8 mouse cellular contexts compared by ENCODE assay signal in genomic region chr16:33950830-33951229, GRCm38 (mm10). TPM values are rescaled to one million over a fixed set of nuclear protein-coding genes. Genes with fewer than 3 reads are reported as not detected.
A peak's percentile ranks its signal among the peaks of the same experiment; 100 is the strongest.
DNase-seq lines count a peak whose midpoint lies in the region; ATAC-seq and TF ChIP-seq lines count a peak whose summit lies in the region.

No protein-coding gene starts in this region.

- H3K27me3 ChIP-seq in heart, adult 2 months (ENCODE audit: control insufficient read depth, insufficient read depth, low read length) = no peaks in the 10 kb centered on the region
- no peaks in the 10 kb centered on the region for H3K27me3 ChIP-seq in limb, embryonic 12.5 days
- no peaks in the 10 kb centered on the region for H3K27me3 ChIP-seq in midbrain, embryonic 15.5 days (replicated peaks)

- no peak overlapping the region for H3K4me2 ChIP-seq in limb, embryonic 12.5 days
- no peak overlapping the region for H3K4me2 ChIP-seq in midbrain, embryonic 15.5 days

- no peak overlapping the region for H3K9ac ChIP-seq in heart, adult 2 months (ENCODE audit: low read depth, low read length)
- no peak overlapping the region for H3K9ac ChIP-seq in limb, embryonic 12.5 days (replicated peaks)
- H3K9ac ChIP-seq in midbrain, embryonic 15.5 days = no peak overlapping the region

- H3K4me1 ChIP-seq in heart, adult 2 months (ENCODE audit: control insufficient read depth, insufficient read depth, low read length) = peaks cover 1% of the 10 kb centered on the region
- H3K4me1 ChIP-seq in limb, embryonic 12.5 days (replicated peaks) = peaks cover 8% of the 10 kb centered on the region
- no peaks in the 10 kb centered on the region for H3K4me1 ChIP-seq in midbrain, embryonic 15.5 days

- intact Hi-C loops in heart, adult 2 months (cut with DNase I) = loop anchor here (1.0 to 5.0 kb wide), 3 partner anchors 28 to 131 kb away; no protein-coding TSS in a partner anchor

- no peak overlapping the region for H3K27ac ChIP-seq in heart, adult 2 months
- no peak overlapping the region for H3K27ac ChIP-seq in limb, embryonic 12.5 days
- H3K27ac ChIP-seq in midbrain, embryonic 15.5 days = no peak overlapping the region

- peak; percentile 97 for DNase-seq in 3T3-L1 (ENCODE audit: low read depth, low spot score)
- DNase-seq in adrenal gland, postnatal 10 days = peak; percentile 93
- DNase-seq in embryo, embryonic 9.5 days (ENCODE audit: extremely low spot score) = peak; percentile 84
- DNase-seq in heart, adult 2 months = peak; percentile 85 to 86
- peak; percentile 96 for DNase-seq in kidney, adult 9 months
- peak; percentile 53 to 77 for DNase-seq in spleen, adult 18-20 months

- H3K79me2 ChIP-seq in heart, adult 2 months (replicated peaks; ENCODE audit: control insufficient read depth, insufficient read depth, low read length) = no peaks in the 10 kb centered on the region; the same call in 1 of the 2 replicates

- no peak for TF ChIP-seq POLR2A in heart, adult 2 months (IDR thresholded peaks at IDR 0.05; ENCODE audit: insufficient read depth, low read depth, low read length)

- ATAC-seq in limb, embryonic 12.5 days (ENCODE audit: insufficient number of reproducible peaks, insufficient read depth, low FRiP score, low TSS enrichment, low read depth) = peak; percentile 49; the same call in 1 of the 2 replicates
- peak; percentile 66 for ATAC-seq in midbrain, embryonic 15.5 days (replicated peaks)

- H3K9me3 ChIP-seq in limb, embryonic 12.5 days = no peaks in the 10 kb centered on the region
- H3K9me3 ChIP-seq in midbrain, embryonic 15.5 days = no peaks in the 10 kb centered on the region

- H3K4me3 ChIP-seq in heart, adult 2 months = no peak overlapping the region
- no peak overlapping the region for H3K4me3 ChIP-seq in limb, embryonic 12.5 days (replicated peaks)
- no peak overlapping the region for H3K4me3 ChIP-seq in midbrain, embryonic 15.5 days

- peak; percentile 96 for TF ChIP-seq CTCF in heart, adult 2 months (IDR thresholded peaks at IDR 0.05)

- TF ChIP-seq EP300 in heart, adult 2 months (IDR thresholded peaks at IDR 0.05; ENCODE audit: insufficient read depth, low read depth, low read length) = peak; percentile 98

- 15% methylated on average over 4 of the region's 4 CpGs for WGBS in heart, adult 2 months
- WGBS in limb, embryonic 12.5 days = 31% methylated on average over 4 of the region's 4 CpGs
- 16% methylated on average over 4 of the region's 4 CpGs for WGBS in midbrain, embryonic 15.5 days

- peaks cover 3% of the 10 kb centered on the region for H3K36me3 ChIP-seq in heart, adult 2 months (ENCODE audit: control insufficient read depth, insufficient read depth, low read length)
- H3K36me3 ChIP-seq in limb, embryonic 12.5 days = peaks cover 78% of the 10 kb centered on the region
- H3K36me3 ChIP-seq in midbrain, embryonic 15.5 days (replicated peaks) = peaks cover 5% of the 10 kb centered on the region; the same call in 1 of the 2 replicates

RNA-seq across cellular contexts. Expression of gene Umps, which starts 16.0 kb away (rescaled TPM):
- total RNA-seq in adrenal gland, postnatal 10 days (2021) = 10 to 100 TPM; 31.9 to 36.4 TPM
- total RNA-seq in heart, adult 2 months (2021) = 1 to 10 TPM; 7.9 to 8.4 TPM
- polyA plus RNA-seq in heart, adult 2 months (2012; rRNA removed) = 3.8 and 5.5 TPM in 2 replicates
- 67.9 and 69.2 TPM in 2 replicates for polyA plus RNA-seq in limb, embryonic 12.5 days (2016; fragmentation: Nextera tagmentation; extraction: Ambion mirVana)
- polyA plus RNA-seq in midbrain, embryonic 15.5 days (2015; fragmentation: Nextera tagmentation; extraction: Ambion mirVana) = 23.4 and 24.1 TPM in 2 replicates
